Mouse (Mus musculus) MEL (cell line): ENCODE results near the gene Zfp28. TPM values are rescaled to one million over a fixed set of nuclear protein-coding genes. Genes with fewer than 3 reads are reported as not detected.

Experiments used
- DNase-seq: peaks from one replicate; pipeline ENCODE4 v3.0.0; 2011; ENCODE audit warnings: low read depth, low spot score
- H3K27ac ChIP-seq: 2 replicates; pipeline ENCODE4 v1.5.1; 2012; ENCODE audit warnings: low read depth, mild to moderate bottlenecking, control low read depth, low read length, moderate library complexity; ENCODE audit not compliant: control insufficient read depth
- H3K27me3 ChIP-seq, 2 experiments: fragments of 150-350 bp in 1 of 2; sonication (generic) in 1 of 2; 2 replicates each; pipeline ENCODE4 v1.6.1; 2012; ENCODE audit warnings: low read length in 2 of 2, mild to moderate bottlenecking in 2 of 2, improper control_type of control experiment in 1 of 2, moderate library complexity in 1 of 2; ENCODE audit not compliant: insufficient read depth in 2 of 2, control insufficient read depth in 1 of 2
- H3K36me3 ChIP-seq, 2 experiments: 2 replicates each; pipeline ENCODE4 v1.6.1; 2012 to 2014; ENCODE audit warnings: low read length in 2 of 2, improper control_type of control experiment in 1 of 2, inconsistent platforms in 1 of 2, mild to moderate bottlenecking in 1 of 2; ENCODE audit not compliant: insufficient read depth in 2 of 2, control insufficient read depth in 1 of 2
- H3K4me1 ChIP-seq, 2 experiments: fragments of 150-350 bp in 1 of 2; sonication (generic) in 1 of 2; 2 replicates each; pipeline ENCODE4 v1.6.1; 2012; ENCODE audit warnings: low read length in 2 of 2, improper control_type of control experiment in 1 of 2, mild to moderate bottlenecking in 1 of 2; ENCODE audit not compliant: insufficient read depth in 2 of 2, control insufficient read depth in 1 of 2
- H3K4me3 ChIP-seq, 2 experiments: fragments of 150-350 bp in 1 of 2; sonication (generic) in 1 of 2; 2 replicates each; pipeline ENCODE4 v1.5.1; 2012; ENCODE audit warnings: low read depth in 2 of 2, low read length in 2 of 2, mild to moderate bottlenecking in 2 of 2, moderate library complexity in 2 of 2, control low read depth in 1 of 2, improper control_type of control experiment in 1 of 2; ENCODE audit not compliant: control insufficient read depth in 1 of 2, insufficient read depth in 1 of 2
- H3K79me2 ChIP-seq: 2 replicates; pipeline ENCODE4 v1.6.1; 2012; ENCODE audit warnings: mild to moderate bottlenecking, low read length, moderate library complexity; ENCODE audit not compliant: control insufficient read depth, poor library complexity, insufficient read depth
- H3K9ac ChIP-seq: 2 replicates; pipeline ENCODE4 v1.6.1; 2012; ENCODE audit warnings: low read depth, mild to moderate bottlenecking, control low read depth, low read length, moderate library complexity; ENCODE audit not compliant: control insufficient read depth, poor library complexity, severe bottlenecking
- H3K9me3 ChIP-seq: fragments of 150-350 bp; sonication (generic); replicated peaks from 2 replicates; pipeline ENCODE4 v1.6.1; 2012; ENCODE audit warnings: mild to moderate bottlenecking, low read length, improper control_type of control experiment, moderate library complexity; ENCODE audit not compliant: insufficient read depth
- CHD1 ChIP-seq: IDR thresholded peaks from 2 replicates; pipeline ENCODE4 v1.6.1; 2012; ENCODE audit warnings: low read depth, mild to moderate bottlenecking, inconsistent platforms, low read length, improper control_type of control experiment
- CHD2 ChIP-seq: IDR thresholded peaks from 2 replicates; pipeline ENCODE4 v1.6.1; 2011; ENCODE audit warnings: low read length, improper control_type of control experiment
- CTCF ChIP-seq, 3 experiments: IDR thresholded peaks in 2 of 3; conservative IDR thresholded peaks in 1 of 3; 2 replicates each; pipeline ENCODE4 v1.5.1; 2011 to 2012; ENCODE audit warnings: low read length in 3 of 3, low read depth in 2 of 3, mild to moderate bottlenecking in 2 of 3, improper control_type of control experiment in 1 of 3, inconsistent platforms in 1 of 3, mixed read lengths in 1 of 3, moderate library complexity in 1 of 3; ENCODE audit not compliant: control insufficient read depth in 1 of 3, insufficient read depth in 1 of 3, poor library complexity in 1 of 3, severe bottlenecking in 1 of 3
- ETS1 ChIP-seq: IDR thresholded peaks from 2 replicates; pipeline ENCODE4 v1.6.1; 2012; ENCODE audit warnings: low read depth, mild to moderate bottlenecking, inconsistent platforms, low read length, improper control_type of control experiment, moderate library complexity
- GATA1 ChIP-seq: IDR thresholded peaks from 2 replicates; pipeline ENCODE4 v1.6.1; 2011; ENCODE audit warnings: low read depth, low read length, improper control_type of control experiment
- JUND ChIP-seq: IDR thresholded peaks from 2 replicates; pipeline ENCODE4 v1.6.1; 2011; ENCODE audit warnings: low read depth, mild to moderate bottlenecking, improper control_type of control experiment, low read length
- MAFK ChIP-seq: IDR thresholded peaks from 2 replicates; pipeline ENCODE4 v1.6.1; 2011; ENCODE audit warnings: low read depth, mild to moderate bottlenecking, low read length, improper control_type of control experiment, borderline replicate concordance
- MXI1 ChIP-seq: IDR thresholded peaks from 2 replicates; pipeline ENCODE4 v1.6.1; 2011; ENCODE audit warnings: mild to moderate bottlenecking, low read depth, low read length, improper control_type of control experiment
- MYB ChIP-seq: IDR thresholded peaks from 2 replicates; pipeline ENCODE4 v1.6.1; 2011; ENCODE audit warnings: mild to moderate bottlenecking, low read depth, low read length, improper control_type of control experiment
- NRF1 ChIP-seq: IDR thresholded peaks from 2 replicates; pipeline ENCODE4 v1.6.1; 2014; ENCODE audit warnings: low read depth, mild to moderate bottlenecking, inconsistent platforms, low read length, improper control_type of control experiment, moderate library complexity; ENCODE audit not compliant: poor library complexity, insufficient read depth, severe bottlenecking
- SMC3 ChIP-seq: IDR thresholded peaks from 2 replicates; pipeline ENCODE4 v1.6.1; 2011; ENCODE audit warnings: low read depth, low read length, improper control_type of control experiment
- TCF12 ChIP-seq: IDR thresholded peaks from 2 replicates; pipeline ENCODE4 v1.6.1; 2014; ENCODE audit warnings: low read depth, mild to moderate bottlenecking, inconsistent platforms, low read length, improper control_type of control experiment, moderate library complexity
- UBTF ChIP-seq: IDR thresholded peaks from 2 replicates; pipeline ENCODE4 v1.6.1; 2012; ENCODE audit warnings: low read depth, mild to moderate bottlenecking, inconsistent platforms, low read length, improper control_type of control experiment, moderate library complexity, borderline replicate concordance; ENCODE audit not compliant: insufficient read depth
- USF1 ChIP-seq: IDR thresholded peaks from 2 replicates; pipeline ENCODE4 v1.6.1; 2014; ENCODE audit warnings: low read depth, mild to moderate bottlenecking, inconsistent platforms, low read length, improper control_type of control experiment, moderate library complexity
- USF2 ChIP-seq, 2 experiments: IDR thresholded peaks; 2 replicates each; pipeline ENCODE4 v1.6.1; 2011 to 2012; ENCODE audit warnings: improper control_type of control experiment in 2 of 2, low read length in 2 of 2, borderline replicate concordance in 1 of 2, inconsistent platforms in 1 of 2, low read depth in 1 of 2, mild to moderate bottlenecking in 1 of 2; ENCODE audit not compliant: insufficient read depth in 1 of 2
- ZKSCAN1 ChIP-seq: IDR thresholded peaks from 2 replicates; pipeline ENCODE4 v1.6.1; 2012; ENCODE audit warnings: low read depth, mild to moderate bottlenecking, inconsistent platforms, low read length, improper control_type of control experiment, moderate library complexity
- ZMIZ1 ChIP-seq: IDR thresholded peaks from 2 replicates; pipeline ENCODE4 v1.6.1; 2012; ENCODE audit warnings: low read depth, mild to moderate bottlenecking, inconsistent platforms, low read length, improper control_type of control experiment, moderate library complexity
- polyA plus RNA-seq, 2 experiments: library from polyadenylated mRNA; stranded (reverse) in 1 of 2; unstranded in 1 of 2; fragments of >175 nt in 1 of 2; fragments of >200 nt in 1 of 2; gene quantifications; 2 replicates each; pipeline versions ENCODE4 v1.2.1 to v1.2.4; 2012; ENCODE audit warnings: low replicate concordance in 2 of 2, low read depth in 1 of 2; ENCODE audit not compliant: insufficient read length in 2 of 2, insufficient read depth in 1 of 2, missing spikeins in 1 of 2
- total RNA-seq: library from RNA; depleted of rRNA; stranded (reverse); fragments of 300-350 nt; gene quantifications from 2 replicates; pipeline ENCODE4 v1.2.3, GENCODE M21; 2012

Gene Zfp28
- total and polyA plus RNA-seq, 3 experiments: 2.8 to 3.3 TPM; not detected in 1

GRCm38 (mm10) chr7:6388971-6389370 lies 5.9 kb downstream of the Zfp28 start:
- no peak for DNase-seq
- Histone ChIP-seq H3K9me3 (no peaks in the 10 kb centered on the region), H3K27ac (no peak overlapping the region)

GRCm38 (mm10) chr7:6389449-6389848 lies 6.4 kb downstream of the Zfp28 start:
- Histone ChIP-seq H3K27ac (no peak overlapping the region), H3K79me2 (no peaks in the 10 kb centered on the region), H3K4me1 (no peaks in the 10 kb centered on the region), H3K27me3 (no peaks in the 10 kb centered on the region), H3K36me3 (no peaks in the 10 kb centered on the region; a peak in 1 of 4 replicates), H3K9me3 (no peaks in the 10 kb centered on the region), H3K9ac (no peak overlapping the region), H3K4me3 (no peak overlapping the region)
- TF ChIP-seq CTCF (IDR thresholded peaks at IDR 0.05 in 2 of 3, conservative IDR thresholded peaks at IDR 0.05 in 1 of 3; ENCODE audit: control insufficient read depth in 1 of 3, insufficient read depth in 1 of 3, low read depth in 2 of 3, low read length in 3 of 3, poor library complexity in 1 of 3, severe bottlenecking in 1 of 3) (peak in 1 of 3 experiments; percentile 44; a peak in 3 of 6 replicates), UBTF (no peak)
- DNase-seq: no peak

More at GRCm38 (mm10) chr7:6388971-6389370, 5.9 kb downstream of the Zfp28 start:
- no peak overlapping the region for H3K9ac ChIP-seq
- peaks cover 0 to 3% of the 10 kb centered on the region in 2 experiments; a peak in 2 of 4 replicates for H3K4me1 ChIP-seq
- TF ChIP-seq MXI1 (no peak), ZMIZ1 (no peak), NRF1 (no peak), MYB (no peak), CTCF (IDR thresholded peaks at IDR 0.05 in 2 of 3, conservative IDR thresholded peaks at IDR 0.05 in 1 of 3; ENCODE audit: control insufficient read depth in 1 of 3, insufficient read depth in 1 of 3, low read depth in 2 of 3, low read length in 3 of 3, poor library complexity in 1 of 3, severe bottlenecking in 1 of 3) (no peak), MAFK (no peak), USF2 (IDR thresholded peaks at IDR 0.05; ENCODE audit: borderline replicate concordance in 1 of 2, insufficient read depth in 1 of 2, low read depth in 1 of 2, low read length in 2 of 2) (no peak), ZKSCAN1 (no peak), CHD1 (no peak), USF1 (no peak), CHD2 (no peak), GATA1 (no peak), ETS1 (no peak), JUND (no peak), TCF12 (no peak), SMC3 (no peak)
- H3K27me3 ChIP-seq: no peaks in the 10 kb centered on the region
- H3K36me3 ChIP-seq: no peaks in the 10 kb centered on the region; a peak in 1 of 4 replicates
- H3K4me3 ChIP-seq: no peak overlapping the region
- H3K79me2 ChIP-seq: no peaks in the 10 kb centered on the region
